Mouse (Mus musculus): ENCODE results near the gene Olfr485.
"Not testable (repeated sequence)": the region's sequence is repeated elsewhere in the genome, so short reads cannot be mapped to it uniquely, and the experiment has no call there.

Olfr485 gene

GRCm38 (mm10) chr7:108159771-108160170 lies at the start of gene Olfr485:
Gene Olfr485 (minus strand): TSS chr7:108159871.
- no peak for DNase-seq (ENCODE audit: low spot score in 2 of 2)

GRCm38 (mm10) chr7:108196938-108197337 lies 37.3 kb upstream of the Olfr485 start:
- no peak for DNase-seq (ENCODE audit: low spot score in 2 of 2)

GRCm38 (mm10) chr7:108196337-108196736 lies 36.7 kb upstream of the Olfr485 start:
- not testable (repeated sequence) for DNase-seq (ENCODE audit: low spot score in 2 of 2)

- DNase-seq (ENCODE audit: low spot score in 2 of 2) = not testable (repeated sequence)
These were observed 33.0 kb upstream of the Olfr485 start for GRCm38 (mm10) chr7:108192714-108193113.

- DNase-seq (ENCODE audit: low spot score in 2 of 2) = not testable (repeated sequence)
These were observed 31.5 kb upstream of the Olfr485 start for GRCm38 (mm10) chr7:108191196-108191595.

GRCm38 (mm10) chr7:108185237-108185636 lies 25.6 kb upstream of the Olfr485 start:
- not testable (repeated sequence) for DNase-seq (ENCODE audit: low spot score in 2 of 2)

GRCm38 (mm10) chr7:108184401-108184800 lies 24.7 kb upstream of the Olfr485 start:
- not testable (repeated sequence) for DNase-seq (ENCODE audit: low spot score in 2 of 2)

GRCm38 (mm10) chr7:108172642-108173041 lies 13.0 kb upstream of the Olfr485 start, which contains the start of gene Olfr486:
Gene Olfr486 (minus strand): TSS chr7:108172742.
- not testable (repeated sequence) for DNase-seq (ENCODE audit: low spot score in 2 of 2)

GRCm38 (mm10) chr7:108127349-108127748 lies 32.3 kb downstream of the Olfr485 start, which contains the start of gene Olfr484:
Gene Olfr484 (minus strand): TSS chr7:108127449.
- no peak for DNase-seq (ENCODE audit: low spot score in 2 of 2)

GRCm38 (mm10) chr7:108121416-108121815 lies 38.3 kb downstream of the Olfr485 start:
- no peak for DNase-seq (ENCODE audit: low spot score in 2 of 2)

GRCm38 (mm10) chr7:108120681-108121080 lies 39.0 kb downstream of the Olfr485 start:
- no peak for DNase-seq (ENCODE audit: low spot score in 2 of 2)

All from frontal cortex, postnatal 36 days (tissue).